In genomic region chr11:50325496-50326301, GRCm38 (mm10) we compare ENCODE assay signal across 8 mouse cellular contexts. TPM values are rescaled to one million over a fixed set of nuclear protein-coding genes. Genes with fewer than 3 reads are reported as not detected.
DNase-seq lines count a peak whose midpoint lies in the region; ATAC-seq lines count a peak whose summit lies in the region.

Canx (minus strand) TSS chr11:50325673.

- H3K9me3 ChIP-seq in heart, embryonic 13.5 days: no peaks in the 10 kb centered on the region
- no peaks in the 10 kb centered on the region for H3K9me3 ChIP-seq in liver, embryonic 12.5 days (replicated peaks)
- H3K9me3 ChIP-seq in stomach, embryonic 15.5 days: no peaks in the 10 kb centered on the region

- H3K27ac ChIP-seq in brown adipose tissue, adult 24 weeks (replicated peaks; ENCODE audit: low read depth, low read length): peak within 1 kb of the TSS; percentile 80
- H3K27ac ChIP-seq in heart, embryonic 13.5 days (replicated peaks): peak within 1 kb of the TSS; percentile 93
- H3K27ac ChIP-seq in liver, embryonic 12.5 days: peak within 1 kb of the TSS; percentile 91
- peak within 1 kb of the TSS; percentile 93 for H3K27ac ChIP-seq in stomach, embryonic 15.5 days

- H3K4me1 ChIP-seq in brown adipose tissue, adult 24 weeks (ENCODE audit: control insufficient read depth, insufficient read depth, insufficient read length, low read length): no peaks in the 10 kb centered on the region
- peaks cover 48% of the 10 kb centered on the region for H3K4me1 ChIP-seq in heart, embryonic 13.5 days
- peaks cover 52% of the 10 kb centered on the region for H3K4me1 ChIP-seq in liver, embryonic 12.5 days
- peaks cover 13% of the 10 kb centered on the region for H3K4me1 ChIP-seq in stomach, embryonic 15.5 days

- H3K9ac ChIP-seq in heart, embryonic 13.5 days: peak within 1 kb of the TSS; percentile 99
- H3K9ac ChIP-seq in liver, embryonic 12.5 days: peak within 1 kb of the TSS; percentile 97
- peak within 1 kb of the TSS; percentile 98 for H3K9ac ChIP-seq in stomach, embryonic 15.5 days

- WGBS in heart, embryonic 13.5 days: under 1% methylated on average over 62 of the region's 64 CpGs
- under 1% methylated on average over 64 of the region's 64 CpGs for WGBS in liver, embryonic 12.5 days (ENCODE audit: insufficient replicate concordance)
- 1% methylated on average over 64 of the region's 64 CpGs for WGBS in stomach, embryonic 15.5 days

- peak; percentile 97 for ATAC-seq in heart, embryonic 13.5 days (ENCODE audit: extremely low read depth, insufficient number of reproducible peaks, low FRiP score, low TSS enrichment)
- peak; percentile 92 for ATAC-seq in liver, embryonic 12.5 days
- ATAC-seq in stomach, embryonic 15.5 days (ENCODE audit: insufficient read depth, low FRiP score, low read depth): peak; percentile 97

- peak within 1 kb of the TSS; percentile 77 for H3K4me2 ChIP-seq in heart, embryonic 13.5 days
- peak within 1 kb of the TSS; percentile 90 for H3K4me2 ChIP-seq in liver, embryonic 12.5 days
- H3K4me2 ChIP-seq in stomach, embryonic 15.5 days: peak within 1 kb of the TSS; percentile 66

- DNase-seq in CD4-positive, CD25-positive, alpha-beta regulatory T cell, adult 2 months (ENCODE audit: low read depth, low spot score): peak; percentile 98
- peak; percentile 94 for DNase-seq in fat pad, adult 2 months (ENCODE audit: extremely low read depth, low read depth, low spot score)
- DNase-seq in kidney, postnatal 10 days: peak; percentile 98
- peak; percentile 99 for DNase-seq in natural killer cell, adult 2 months (ENCODE audit: low spot score in 2 of 2)

- H3K36me3 ChIP-seq in heart, embryonic 13.5 days: 0 out of 2 replicates have a peak, but pooled peaks cover 5% of the 10 kb centered on the region
- H3K36me3 ChIP-seq in liver, embryonic 12.5 days: peaks cover 13% of the 10 kb centered on the region
- H3K36me3 ChIP-seq in stomach, embryonic 15.5 days: no peaks in the 10 kb centered on the region

- H3K4me3 ChIP-seq in brown adipose tissue, adult 24 weeks (ENCODE audit: insufficient read depth, low read depth, low read length): peak within 1 kb of the TSS; percentile 69
- peak within 1 kb of the TSS; percentile 97 for H3K4me3 ChIP-seq in heart, embryonic 13.5 days
- H3K4me3 ChIP-seq in liver, embryonic 12.5 days: peak within 1 kb of the TSS; percentile 88
- H3K4me3 ChIP-seq in stomach, embryonic 15.5 days (replicated peaks): peak within 1 kb of the TSS; percentile 99

- H3K27me3 ChIP-seq in heart, embryonic 13.5 days (replicated peaks): no peaks in the 10 kb centered on the region
- no peaks in the 10 kb centered on the region for H3K27me3 ChIP-seq in liver, embryonic 12.5 days (replicated peaks)
- no peaks in the 10 kb centered on the region for H3K27me3 ChIP-seq in stomach, embryonic 15.5 days (replicated peaks)

RNA-seq across cellular contexts. Expression of gene Canx, which starts in this region (rescaled TPM):
- polyA plus RNA-seq in brown adipose tissue, adult 24 weeks (2012; ENCODE audit: insufficient read depth, insufficient read length, missing spikeins): 149 and 159 TPM in 2 replicates
- polyA plus RNA-seq in heart, embryonic 13.5 days (2015; fragmentation: Nextera tagmentation; extraction: Ambion mirVana): 262 and 285 TPM in 2 replicates
- 255 and 264 TPM in 2 replicates for polyA plus RNA-seq in liver, embryonic 12.5 days (2016; fragmentation: Nextera tagmentation; extraction: Ambion mirVana)
- polyA plus RNA-seq in stomach, embryonic 15.5 days (2015; fragmentation: Nextera tagmentation; extraction: Ambion mirVana): 334 and 361 TPM in 2 replicates

Comparison
In these comparisons a context has a peak if more than half of its experiments do, and no peak if none do; other contexts are left out.
1. Peak in every context shown above with its lines: DNase-seq, ATAC-seq, H3K4me3 ChIP-seq and H3K27ac ChIP-seq.